Mouse (Mus musculus) kidney, postnatal 36 days (tissue): ENCODE measurements around the gene Olfr1105.

Experiments
- DNase-seq, 2 experiments: peaks; one replicate each; pipeline ENCODE4 v3.0.0; 2021 to 2022; ENCODE audit warnings: mixed read lengths in 2 of 2

The Olfr1105 gene

GRCm38 (mm10) chr2:87036431-87036830 lies at the start of gene Olfr1105:
TSS of gene Olfr1105 (minus strand) at chr2:87036531.
- no peak for DNase-seq

GRCm38 (mm10) chr2:87075717-87076116 lies 39.4 kb upstream of the Olfr1105 start, which contains the start of gene Olfr1107:
TSS of gene Olfr1107 (minus strand) at chr2:87075817.
- no peak for DNase-seq

GRCm38 (mm10) chr2:87052173-87052572 lies 15.8 kb upstream of the Olfr1105 start, which contains the start of gene Olfr1106:
TSS of gene Olfr1106 (minus strand) at chr2:87052273.
- DNase-seq: no peak

DNA sequence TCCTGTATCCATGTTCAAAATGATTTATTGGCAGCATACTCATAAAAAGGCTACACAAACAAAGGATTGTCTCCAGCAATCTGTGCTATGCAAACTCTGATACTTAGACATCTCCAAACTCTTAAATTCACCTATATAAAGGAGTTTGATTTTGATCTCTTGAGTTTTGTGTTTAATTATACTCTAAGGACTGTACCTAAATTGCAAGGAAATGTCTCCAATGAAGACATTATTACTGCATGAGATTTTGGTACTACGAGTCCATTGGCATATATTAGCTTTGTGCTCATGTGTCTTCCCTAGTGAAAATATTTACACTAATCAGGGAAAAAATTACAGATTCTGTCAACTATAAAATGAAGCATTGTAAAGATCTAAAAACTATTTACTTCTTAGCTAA lies 9.4 kb downstream of the Olfr1105 start, which contains the start of gene Olfr1104:
Olfr1104 (minus strand) TSS at position 101 of the 400 bp plus-strand sequence.
- no peak for DNase-seq

- no peak for DNase-seq
Measured at GRCm38 (mm10) chr2:86998098-86998497, 38.2 kb downstream of the Olfr1105 start, which contains the start of gene Olfr1102. TSS of gene Olfr1102 (plus strand) at chr2:86998398.

DNA sequence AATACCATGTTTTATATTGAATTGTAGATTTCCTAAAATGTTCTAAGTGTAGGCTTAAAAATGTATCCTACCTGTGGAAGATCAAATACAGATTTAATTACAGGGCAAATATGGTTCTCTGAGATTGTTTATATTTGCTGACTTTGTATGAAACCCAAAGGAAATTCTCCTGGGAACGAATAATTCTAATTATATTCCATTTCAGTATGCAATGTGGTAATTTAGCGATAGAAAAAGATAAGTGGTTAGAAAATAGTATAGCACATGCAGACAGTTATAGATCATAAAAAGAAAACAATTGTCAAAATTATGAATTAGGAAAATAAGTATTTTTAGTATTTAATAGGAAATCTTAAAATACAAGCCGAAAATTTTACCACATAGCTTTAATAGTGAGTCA lies 45.2 kb downstream of the Olfr1105 start, which contains the start of gene Olfr1101:
Olfr1101 (minus strand) TSS at position 101 of the 400 bp plus-strand sequence.
- DNase-seq: no peak
